Mouse (Mus musculus) cerebellum, adult 8-10 months (tissue): ENCODE results near the gene Bnip2.
A peak's percentile ranks its signal among the peaks of the same experiment; 100 is the strongest.

ENCODE experiments used
- DNase-seq: peaks from one replicate; pipeline ENCODE4 v3.0.0; 2022

Bnip2 gene

GRCm38 (mm10) chr9:69989303-69990121, at the start of gene Bnip2:
Gene Bnip2, plus strand, starts transcription at chr9:69989466.
- peak; percentile 97 for DNase-seq

GRCm38 (mm10) chr9:69940839-69941490, 48.3 kb upstream of the Bnip2 start:
- no peak for DNase-seq

GRCm38 (mm10) chr9:69941556-69941955, 47.7 kb upstream of the Bnip2 start:
- no peak for DNase-seq

- no peak for DNase-seq
Observed at GRCm38 (mm10) chr9:69948964-69949363, 40.3 kb upstream of the Bnip2 start.

GRCm38 (mm10) chr9:69949641-69950040, 39.6 kb upstream of the Bnip2 start:
- no peak for DNase-seq

- DNase-seq, result no peak
Observed at GRCm38 (mm10) chr9:69961007-69961406, 28.3 kb upstream of the Bnip2 start.

- no peak for DNase-seq
Observed at GRCm38 (mm10) chr9:69964370-69964769, 24.9 kb upstream of the Bnip2 start.

- DNase-seq, result no peak
Observed at GRCm38 (mm10) chr9:69985526-69985925, 3.7 kb upstream of the Bnip2 start.

- no peak for DNase-seq
Observed at GRCm38 (mm10) chr9:69986063-69986462, 3.2 kb upstream of the Bnip2 start.

- DNase-seq, result no peak
Observed at GRCm38 (mm10) chr9:69986571-69986970, 2.7 kb upstream of the Bnip2 start.

- DNase-seq, result peak; percentile 22
Observed at GRCm38 (mm10) chr9:69987579-69987978, 1.7 kb upstream of the Bnip2 start.

- no peak for DNase-seq
Observed at GRCm38 (mm10) chr9:69988706-69989302, 462 bp upstream of the Bnip2 start.

GRCm38 (mm10) chr9:69990346-69990745, 1.1 kb downstream of the Bnip2 start:
- DNase-seq, result no peak

GRCm38 (mm10) chr9:69992841-69993277, 3.6 kb downstream of the Bnip2 start:
- no peak for DNase-seq

GRCm38 (mm10) chr9:69993479-69993878, 4.2 kb downstream of the Bnip2 start:
- no peak for DNase-seq

- DNase-seq, result no peak
Observed at GRCm38 (mm10) chr9:69994547-69994946, 5.3 kb downstream of the Bnip2 start.

GRCm38 (mm10) chr9:69999318-69999717, 10.1 kb downstream of the Bnip2 start:
- DNase-seq, result no peak

GRCm38 (mm10) chr9:70003516-70003915, 14.2 kb downstream of the Bnip2 start:
- no peak for DNase-seq

- DNase-seq, result no peak
Observed at GRCm38 (mm10) chr9:70006984-70007383, 17.7 kb downstream of the Bnip2 start.

GRCm38 (mm10) chr9:70007506-70008248, 18.4 kb downstream of the Bnip2 start:
- DNase-seq, result no peak

GRCm38 (mm10) chr9:70009754-70010304, 20.6 kb downstream of the Bnip2 start:
- DNase-seq, result no peak

- DNase-seq, result no peak
Observed at GRCm38 (mm10) chr9:70010781-70011473, 21.7 kb downstream of the Bnip2 start.
